Mouse (Mus musculus) naive thymus-derived CD4-positive, alpha-beta T cell, adult 2 months (primary cell): ENCODE measurements around the gene Rmi2.
A peak's percentile ranks its signal among the peaks of the same experiment; 100 is the strongest.
"Not testable (repeated sequence)": the region's sequence is repeated elsewhere in the genome, so short reads cannot be mapped to it uniquely, and the experiment has no call there.

Source experiments
- DNase-seq: peaks from one replicate; pipeline ENCODE4 v3.0.0-alpha.2; 2011; ENCODE audit warnings: low read depth

Rmi2 gene

DNA sequence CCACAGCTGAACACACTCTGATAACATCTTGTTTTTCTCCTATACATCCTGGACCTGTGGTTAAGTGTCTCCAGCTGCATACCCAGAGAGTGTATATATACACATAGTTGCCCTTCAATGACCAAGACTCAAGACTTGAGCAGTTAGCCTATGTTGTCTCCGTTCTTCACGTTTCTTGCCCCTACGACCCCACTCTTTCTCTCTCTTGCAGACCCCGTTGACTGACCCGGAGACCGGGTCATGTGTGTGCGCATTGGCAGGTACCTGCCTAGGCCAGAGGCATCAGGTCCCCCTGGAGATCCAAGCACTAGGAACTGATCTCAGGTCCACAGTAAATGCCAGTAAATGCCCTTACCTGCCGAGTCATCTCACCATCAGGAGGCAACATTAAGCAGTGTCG, 7.6 kb upstream of the Rmi2 start:
- DNase-seq, result no peak

DNA sequence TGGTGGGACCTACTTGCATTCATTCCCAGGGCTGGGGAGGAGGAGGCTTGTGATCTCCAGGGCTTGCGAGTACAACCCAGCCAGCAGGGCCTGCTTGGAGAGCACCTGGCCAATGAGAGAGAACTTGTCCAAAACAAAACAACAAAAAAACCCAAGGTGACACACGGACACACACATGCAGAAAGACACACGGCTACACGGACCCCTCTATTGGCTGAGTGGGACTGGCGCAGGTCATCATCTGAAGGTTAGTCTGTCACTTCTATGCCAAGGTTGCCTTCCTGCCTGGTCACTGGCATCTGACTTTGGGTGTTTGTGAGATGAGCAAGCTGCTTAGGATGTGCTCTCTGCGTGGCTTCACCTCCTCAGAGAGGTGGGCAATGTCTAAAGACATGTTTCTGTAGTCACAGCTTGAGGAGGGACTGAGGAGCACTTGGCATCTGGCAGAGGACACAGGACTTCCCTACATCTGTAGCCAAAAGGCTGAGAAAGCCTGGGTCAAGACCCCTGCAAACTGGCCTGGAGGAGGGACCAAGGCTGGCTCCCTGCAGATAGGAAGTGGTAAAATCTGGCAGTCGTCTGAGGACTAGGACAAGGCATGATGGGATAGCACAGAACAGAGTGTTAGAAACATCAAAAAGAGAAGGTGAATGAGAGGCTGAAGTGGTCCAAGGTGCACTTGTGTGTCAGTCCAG, 6.9 kb upstream of the Rmi2 start:
- DNase-seq, result no peak

DNA sequence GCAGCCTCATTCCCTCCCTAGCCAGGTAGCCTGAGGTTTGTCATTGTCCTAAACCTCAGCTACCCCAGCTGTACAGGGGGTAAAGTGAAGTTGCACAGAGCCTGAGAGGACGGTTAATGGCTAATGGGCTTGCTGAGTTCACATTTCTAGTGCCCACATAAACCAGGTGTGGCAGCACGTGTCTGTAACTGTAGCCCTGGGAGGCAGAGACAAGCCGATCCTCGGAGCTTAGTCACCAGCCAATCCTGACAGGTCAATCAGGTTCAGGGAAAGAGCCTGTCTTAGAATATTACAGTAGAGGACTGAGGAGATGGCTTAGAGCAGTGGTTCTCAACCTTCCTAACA, 6.4 kb upstream of the Rmi2 start:
- no peak for DNase-seq

DNA sequence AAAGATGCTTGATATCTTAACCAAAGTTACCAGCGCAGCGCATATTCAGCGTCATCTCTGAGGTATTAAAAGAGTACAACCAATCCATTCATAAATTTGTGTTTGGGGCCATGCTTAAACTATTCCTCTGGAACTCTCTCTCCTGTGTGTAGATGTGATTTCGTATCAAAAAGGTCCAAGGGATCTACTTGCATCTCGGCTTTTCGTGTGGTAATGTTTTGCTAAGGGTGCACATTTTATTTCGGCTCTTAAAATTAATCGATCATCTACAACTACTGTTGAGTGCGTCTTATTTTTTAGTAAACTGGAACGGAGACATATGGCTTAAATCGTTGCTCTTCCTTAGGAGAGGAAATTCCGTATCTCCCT, 333 bp upstream of the Rmi2 start:
- no peak for DNase-seq

DNA sequence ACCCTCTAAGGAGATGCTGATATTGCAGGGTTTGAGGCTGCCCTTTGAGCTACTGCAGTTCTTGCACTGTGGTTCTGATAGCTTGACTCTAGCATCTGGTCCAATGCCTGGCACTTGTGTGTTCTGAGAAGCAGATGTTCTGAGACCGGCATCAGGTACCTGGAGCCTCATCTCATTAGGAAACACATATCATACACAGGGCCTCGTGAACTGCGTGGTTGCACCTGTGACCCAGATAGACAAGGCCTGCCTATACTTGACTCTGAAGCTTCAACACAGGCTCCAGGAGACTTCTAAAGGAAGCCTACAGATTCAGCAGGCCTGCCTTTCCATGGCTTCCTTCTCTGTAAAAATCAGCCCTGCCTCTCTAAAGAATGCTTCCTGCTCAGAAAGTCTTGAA, 1.5 kb downstream of the Rmi2 start:
- no peak for DNase-seq

DNA sequence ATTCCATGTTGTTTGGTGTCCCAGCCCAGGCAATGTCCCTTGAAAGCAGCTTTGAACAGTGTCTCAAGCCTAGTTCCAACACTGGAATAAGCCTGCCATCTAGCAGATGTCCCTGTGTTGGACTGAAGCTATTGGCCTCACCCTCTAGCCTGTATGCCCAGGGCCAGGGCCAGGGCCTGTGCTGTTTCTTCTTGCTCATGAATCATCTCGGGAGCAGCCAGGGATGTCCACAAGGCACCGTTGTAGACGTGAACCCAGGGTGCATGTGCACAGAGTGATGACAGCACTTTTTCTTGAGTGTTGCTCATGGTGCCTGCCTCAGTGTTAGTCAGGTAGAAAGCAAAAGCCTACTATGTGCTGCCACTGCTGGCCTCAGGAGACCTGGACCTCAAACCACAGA, 2.4 kb downstream of the Rmi2 start:
- DNase-seq, result no peak

DNA sequence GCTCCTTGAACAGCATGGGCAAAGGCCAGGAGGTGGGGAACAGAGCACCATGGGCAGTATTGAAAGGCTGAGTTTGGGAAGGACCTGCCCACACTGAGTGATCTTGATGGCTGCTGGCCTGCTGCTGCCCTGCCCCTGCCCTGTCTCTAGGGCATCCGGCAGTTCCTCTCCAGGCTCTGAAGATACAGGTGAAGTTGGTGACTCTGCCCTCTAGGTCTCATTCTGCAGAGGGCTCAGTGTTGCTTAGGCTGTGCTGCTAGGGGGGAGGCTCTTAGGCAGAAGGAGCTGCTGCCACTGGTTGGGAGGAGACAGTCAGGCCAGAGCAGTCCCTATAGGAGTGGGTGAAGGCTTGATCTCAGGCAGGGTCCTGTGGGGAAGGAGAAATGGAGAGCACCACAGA, 3.0 kb downstream of the Rmi2 start:
- peak; percentile 43 for DNase-seq

DNA sequence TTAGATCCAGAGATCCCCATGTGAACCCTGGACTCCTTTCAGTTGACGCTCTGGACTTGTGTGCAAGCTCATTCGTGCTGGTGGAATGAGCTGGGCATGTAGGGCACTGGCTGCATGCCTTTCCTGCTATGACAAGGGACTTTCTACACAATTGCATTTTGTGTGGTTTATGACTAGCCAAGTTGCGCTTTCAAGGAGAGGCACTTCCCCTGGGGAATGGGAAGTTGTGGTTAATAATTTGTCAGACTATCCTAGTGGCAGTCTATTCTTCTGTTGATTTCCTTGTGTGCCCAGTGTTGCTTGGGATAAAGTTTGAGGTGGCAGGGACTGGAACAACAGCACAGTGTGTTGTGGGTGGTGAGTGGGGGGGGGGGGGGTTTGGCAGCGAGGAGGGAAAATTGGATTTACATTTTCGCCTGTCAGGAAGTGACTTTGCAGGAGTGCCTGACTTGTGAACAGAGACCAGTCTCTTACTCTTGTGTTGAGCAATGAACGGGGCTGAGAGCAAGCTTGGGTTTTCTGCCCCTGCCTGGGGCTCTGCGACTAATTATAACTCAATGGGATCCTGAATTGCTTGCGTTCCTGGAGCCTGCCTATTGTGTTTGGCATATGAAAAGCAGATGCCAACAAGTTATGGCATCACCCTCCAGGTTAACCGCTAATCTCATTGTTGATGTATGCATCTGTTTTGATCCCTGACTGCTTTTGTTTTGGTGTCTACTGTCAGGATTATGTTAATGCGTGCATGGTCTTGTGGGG, 3.8 kb downstream of the Rmi2 start:
- DNase-seq, result peak; percentile 21

DNA sequence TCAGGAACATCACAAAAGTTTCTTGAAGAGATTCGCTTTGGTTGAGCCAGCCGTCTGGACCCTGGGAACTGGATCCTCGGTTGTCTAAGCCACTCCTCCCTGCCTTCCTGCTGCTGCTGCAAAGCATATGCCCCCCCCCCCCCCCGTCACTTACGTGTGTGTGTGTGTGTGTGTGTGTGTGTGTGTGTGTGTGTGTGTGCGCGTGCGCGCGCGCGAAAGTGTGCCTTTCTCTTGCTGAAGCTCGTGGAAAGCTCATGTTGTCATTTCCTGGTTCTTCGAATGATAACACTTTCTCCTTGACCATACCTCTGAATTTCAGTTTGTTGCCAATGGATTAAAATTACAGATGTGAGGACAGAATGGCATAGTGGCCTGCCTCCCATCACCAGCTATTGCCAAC, 5.2 kb downstream of the Rmi2 start:
- peak; percentile 67 for DNase-seq

DNA sequence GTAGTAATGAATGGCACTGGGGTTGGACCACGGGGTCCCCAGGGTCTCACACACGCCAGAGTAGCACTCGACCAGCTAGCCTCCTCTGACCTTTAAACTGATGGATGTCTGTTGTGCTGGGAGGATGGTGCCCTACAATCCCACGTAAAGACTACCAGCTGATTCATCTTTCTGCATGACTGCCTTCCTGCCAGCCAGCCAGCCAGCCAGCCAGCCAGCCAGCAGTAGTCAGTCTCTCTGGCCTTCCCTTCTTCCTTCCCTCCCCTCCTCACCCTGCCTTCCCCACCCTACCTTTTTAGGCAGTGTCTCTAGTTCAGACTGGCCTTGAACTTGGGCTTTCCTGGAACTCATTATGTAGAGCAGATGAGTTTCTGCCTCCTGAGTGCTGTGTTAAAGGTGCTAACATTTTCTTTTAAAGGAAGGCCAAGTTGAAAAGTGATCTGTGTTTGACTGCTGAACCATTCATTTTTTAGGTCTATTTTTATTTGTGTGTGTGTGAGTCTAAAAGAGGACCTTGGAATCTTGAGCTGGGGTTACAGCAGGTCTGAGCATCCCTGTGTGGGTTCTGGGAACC, 7.5 kb downstream of the Rmi2 start:
- DNase-seq, result peak; percentile 25

DNA sequence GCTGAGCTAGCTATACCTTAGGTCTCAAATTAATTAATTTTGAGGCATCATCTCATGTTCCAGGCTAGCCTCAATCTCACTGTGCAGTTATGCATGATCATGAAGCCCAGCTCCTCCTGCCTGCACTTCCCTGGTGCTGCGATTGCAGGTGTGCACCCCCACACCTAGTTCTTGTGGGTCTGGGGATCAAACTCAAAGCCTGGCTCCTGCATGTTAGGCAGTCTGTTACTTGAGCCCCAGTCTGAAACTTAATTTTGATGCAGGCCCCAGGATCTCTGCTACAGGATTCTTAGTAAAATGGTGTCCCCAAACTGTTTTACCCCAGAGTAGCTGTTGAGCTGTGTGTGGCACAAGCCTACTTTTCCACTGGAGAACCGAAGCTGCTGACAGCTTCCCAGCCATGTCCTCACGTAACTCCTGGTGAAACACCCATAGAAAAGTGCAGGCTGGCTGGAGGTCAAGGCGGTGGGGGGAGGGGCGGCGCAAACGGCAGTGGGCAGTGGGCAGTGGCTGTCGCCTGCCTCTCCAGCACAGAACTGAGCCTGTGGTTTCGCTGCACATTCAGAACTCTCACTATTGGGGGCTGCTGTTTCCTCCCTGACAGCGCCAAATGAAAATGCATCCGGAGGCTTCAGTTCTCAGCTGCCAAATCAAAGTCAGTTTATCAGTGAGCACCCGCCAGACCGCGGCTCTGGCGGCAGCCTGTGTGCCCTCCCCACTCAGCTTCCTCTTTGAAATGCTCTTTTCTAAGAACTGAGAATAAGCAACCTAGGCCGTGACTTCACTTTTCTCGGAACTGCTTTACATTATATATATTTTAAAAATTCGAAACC, 8.8 kb downstream of the Rmi2 start:
- DNase-seq, result peak; percentile 84

DNA sequence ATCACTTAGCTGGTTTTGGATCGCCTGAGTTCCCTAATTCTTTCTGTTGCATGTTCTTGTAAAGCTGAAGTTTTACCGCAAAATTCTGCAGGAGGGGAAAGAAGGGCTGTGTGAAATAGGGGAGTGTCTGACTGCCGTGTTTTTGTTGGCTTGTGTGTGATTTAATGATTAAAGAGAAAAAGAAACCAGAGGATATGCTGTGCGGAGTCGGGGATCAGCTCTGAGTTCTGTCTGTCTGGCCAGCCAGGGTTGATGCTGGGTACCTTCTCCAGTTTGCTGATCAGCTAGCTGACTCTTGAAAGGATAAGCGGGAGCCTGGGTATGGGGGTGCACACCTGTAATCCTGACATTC, 9.4 kb downstream of the Rmi2 start:
- no peak for DNase-seq

DNA sequence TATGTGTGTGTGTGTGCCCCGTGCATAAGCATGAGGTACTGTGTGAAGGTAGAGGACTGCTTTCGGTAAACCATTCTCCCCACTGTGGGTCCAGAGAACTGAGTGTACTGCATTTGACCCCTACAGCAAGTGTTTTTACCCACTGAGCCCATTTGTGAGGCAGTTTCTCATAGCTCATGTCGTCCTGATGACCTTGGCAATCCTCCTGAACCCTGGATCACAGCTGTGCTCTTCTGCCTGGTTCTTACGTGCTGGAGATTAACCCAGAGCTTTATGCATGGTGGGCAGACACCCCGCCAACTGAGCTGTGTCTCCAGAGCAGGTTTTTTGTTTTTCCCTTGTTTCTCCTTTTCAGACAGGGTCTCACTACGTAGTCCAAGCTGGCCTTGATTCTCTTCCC, 11.1 kb downstream of the Rmi2 start:
- DNase-seq, result no peak

DNA sequence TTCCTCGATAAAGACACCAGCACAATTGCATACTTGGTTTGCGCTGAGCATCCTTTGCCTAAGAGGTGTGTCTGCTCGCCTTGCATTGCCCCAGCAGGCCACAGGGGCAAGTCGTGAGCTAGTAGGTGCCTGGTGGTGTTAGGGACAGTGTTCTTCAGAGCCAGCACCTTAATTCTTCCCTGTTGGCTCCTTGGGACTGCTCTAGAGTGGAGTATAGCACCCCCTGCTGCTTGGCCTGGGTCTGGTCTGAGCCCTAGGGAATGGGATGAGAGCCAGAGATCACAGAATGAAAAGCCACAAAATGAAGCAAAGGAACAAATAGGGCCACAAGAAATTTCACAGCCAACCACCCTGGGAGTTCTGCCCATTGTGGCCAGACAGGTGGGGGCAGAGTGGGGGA, 11.6 kb downstream of the Rmi2 start:
- peak; percentile 79 for DNase-seq

DNA sequence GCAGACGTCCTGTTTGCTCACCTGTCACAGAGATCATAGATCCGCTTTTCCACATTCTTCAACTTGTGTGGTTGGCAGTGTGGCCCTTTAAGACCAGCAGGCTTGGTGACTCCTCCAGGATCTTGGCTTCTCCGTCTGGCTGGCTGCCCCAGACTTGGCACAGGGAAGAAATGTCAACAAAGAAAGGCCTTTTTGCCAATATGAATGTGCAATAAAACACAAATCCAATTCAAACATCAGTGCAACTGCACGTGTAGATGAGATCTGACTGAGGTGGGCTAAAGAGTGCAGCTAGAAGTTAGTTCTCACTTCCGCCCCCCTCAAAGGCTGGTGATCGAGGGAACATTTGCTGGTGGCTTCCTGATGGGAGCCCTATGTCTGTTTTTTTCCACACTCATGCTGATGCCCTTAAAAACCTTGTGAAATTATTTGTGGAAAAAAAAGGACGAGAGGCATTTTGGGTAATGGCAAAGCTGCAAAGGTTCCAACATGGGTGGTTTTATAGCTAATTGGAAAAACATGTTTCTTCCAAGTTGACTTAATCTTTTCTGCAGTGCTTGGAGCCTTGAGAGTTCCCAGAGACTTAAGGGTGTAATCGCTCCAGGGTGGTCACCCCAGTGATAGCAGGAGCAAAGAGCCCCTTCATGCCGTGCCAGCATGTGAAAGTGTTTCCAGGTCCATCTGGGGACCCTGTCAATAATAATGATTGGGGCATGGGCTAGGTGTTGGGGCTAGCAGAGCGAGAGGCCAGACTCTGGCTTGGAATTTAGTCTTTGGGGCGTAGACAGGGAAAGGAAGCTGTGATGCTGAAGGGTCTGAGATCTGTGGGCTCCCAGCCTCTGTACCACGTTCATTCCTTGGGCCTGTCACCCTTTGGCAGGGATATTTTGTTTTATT, 15.4 kb downstream of the Rmi2 start:
- DNase-seq, result no peak

DNA sequence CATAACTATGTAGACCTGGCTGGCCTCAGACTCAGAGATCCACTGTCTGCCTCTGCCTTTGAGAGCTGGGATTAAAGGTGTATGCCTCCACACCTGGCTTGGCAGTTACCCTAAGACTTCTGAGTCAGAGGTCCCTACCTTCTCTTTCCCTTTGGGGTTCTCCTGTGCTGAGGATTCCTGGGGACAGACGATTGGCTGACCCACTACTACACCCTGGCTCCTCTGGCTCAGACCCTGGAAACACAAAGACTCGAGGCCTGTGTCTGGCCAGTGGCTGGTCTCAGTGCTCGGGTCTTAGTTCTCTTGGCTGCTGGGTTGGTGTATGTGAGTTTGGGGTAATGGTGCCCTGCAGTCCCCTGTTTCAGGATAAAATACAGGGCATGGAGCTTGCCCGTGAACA, 16.0 kb downstream of the Rmi2 start:
- DNase-seq, result no peak

DNA sequence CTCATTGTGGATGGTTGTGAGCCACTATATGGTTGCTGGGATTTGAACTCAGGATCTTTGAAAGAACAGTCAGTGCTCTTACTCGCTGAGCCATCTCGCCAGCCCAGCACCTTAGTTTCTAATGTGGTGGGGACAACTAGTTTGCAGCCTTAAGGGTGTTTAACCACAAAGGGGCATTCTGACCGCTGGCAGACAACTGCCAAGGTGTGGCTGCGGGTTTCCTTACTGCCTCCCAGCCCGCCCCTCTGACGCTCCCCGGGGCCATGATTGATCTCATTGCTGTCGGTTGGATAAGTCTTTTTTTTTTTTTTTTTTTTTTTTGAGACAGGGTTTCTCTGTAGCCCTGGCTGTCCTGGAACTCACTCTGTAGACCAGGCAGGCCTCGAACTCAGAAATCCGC, 17.4 kb downstream of the Rmi2 start:
- not testable (repeated sequence) for DNase-seq

DNA sequence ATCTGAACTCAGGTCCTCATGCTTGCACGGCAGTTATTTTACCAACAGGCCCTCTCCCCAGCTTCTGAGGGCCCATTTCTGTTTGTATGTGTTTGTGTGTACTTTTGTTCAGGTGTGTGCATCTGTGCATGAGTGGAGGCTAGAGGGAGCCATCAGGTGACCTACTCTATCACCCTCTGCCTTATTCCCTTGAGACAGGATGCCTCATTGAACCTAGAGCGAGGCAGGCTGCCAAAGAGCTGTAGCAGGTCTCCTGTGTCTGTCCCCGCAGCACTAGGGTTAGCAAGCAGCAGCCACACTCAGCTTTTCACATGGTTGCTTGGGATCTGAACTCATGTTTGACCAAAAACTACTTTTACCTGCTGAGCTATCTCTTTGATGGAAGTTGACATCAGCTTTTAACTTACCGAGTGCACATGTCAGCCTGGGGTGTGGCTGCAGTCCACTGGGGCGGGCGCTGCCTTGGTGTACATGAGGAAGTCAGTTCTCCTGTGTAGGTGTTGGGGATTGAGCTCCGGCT, 24.9 kb downstream of the Rmi2 start:
- DNase-seq, result no peak

DNA sequence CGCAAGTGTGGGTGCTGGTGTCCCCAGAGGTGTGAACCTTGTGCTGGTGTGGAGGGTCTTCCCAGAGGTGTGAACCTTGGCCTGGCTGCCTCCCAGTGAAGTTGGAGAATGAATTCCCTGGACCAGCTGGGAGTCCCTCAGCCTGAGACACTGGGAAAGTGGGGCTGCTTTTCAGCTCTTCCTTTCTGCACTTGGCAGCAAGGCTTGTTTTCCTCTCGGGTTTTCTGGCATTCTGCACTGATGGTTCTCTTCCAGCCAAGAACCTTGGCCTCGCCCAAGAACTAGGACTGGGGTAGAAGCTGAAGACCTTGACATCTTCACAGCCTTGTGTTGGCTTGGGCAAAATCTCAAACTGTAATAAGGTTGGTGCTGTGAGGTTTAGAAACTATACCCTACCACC, 26.5 kb downstream of the Rmi2 start:
- no peak for DNase-seq

DNA sequence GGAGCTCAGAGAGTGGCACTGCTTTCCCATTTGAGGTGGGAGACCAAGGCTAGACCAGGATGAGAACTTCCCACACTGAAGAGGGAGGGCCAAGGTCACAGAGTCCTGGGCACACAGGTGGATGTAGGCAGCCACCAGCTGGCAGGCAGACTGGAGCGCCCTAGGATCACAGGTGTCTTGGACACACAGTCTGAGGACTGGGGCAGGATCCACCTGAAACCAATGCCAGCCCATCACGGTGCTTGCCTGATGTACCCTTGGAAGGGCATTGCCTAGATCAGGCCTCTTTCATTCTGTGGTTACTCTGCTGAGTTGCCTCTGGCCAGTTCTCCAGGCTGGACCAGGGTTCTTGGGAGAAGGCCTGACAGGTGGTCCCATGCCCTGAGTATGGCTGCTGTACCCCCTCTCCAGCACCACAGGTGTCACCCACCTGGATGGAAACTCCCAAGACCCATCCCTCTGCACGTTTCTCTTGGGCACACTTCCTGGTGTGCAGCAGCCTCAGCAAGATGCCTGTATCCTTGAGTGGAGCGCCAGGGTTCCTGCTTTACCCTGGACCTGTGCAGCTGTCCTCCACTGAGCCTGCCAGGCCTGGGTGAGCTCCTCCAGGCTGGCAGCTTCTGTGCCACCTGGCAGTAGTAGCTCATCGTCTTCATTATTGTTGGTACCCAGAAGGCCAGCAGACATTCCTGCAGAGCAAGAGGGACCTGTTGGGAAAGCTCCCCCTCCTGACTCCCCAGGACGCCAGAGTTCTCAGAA, 30.2 kb downstream of the Rmi2 start:
- no peak for DNase-seq

DNA sequence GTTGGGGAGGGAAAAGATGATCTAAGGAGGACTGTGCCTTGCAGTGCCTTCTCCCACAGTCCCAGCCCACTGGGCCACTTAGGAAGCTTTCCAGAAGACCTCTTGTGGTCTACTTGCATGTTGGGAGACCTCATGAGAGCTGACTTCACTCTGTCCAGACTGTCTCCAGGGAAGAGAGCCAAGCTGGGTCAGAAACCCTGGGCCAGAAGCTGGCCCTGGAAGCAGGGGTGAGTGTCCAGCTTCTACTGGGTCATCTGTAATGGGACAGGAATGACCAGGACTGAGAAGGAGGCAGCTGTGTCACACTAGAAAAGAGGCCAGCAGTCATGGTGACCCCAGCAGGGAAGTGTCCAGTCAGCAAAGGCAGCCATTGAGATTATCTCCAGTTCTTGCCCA, 30.7 kb downstream of the Rmi2 start:
- DNase-seq, result no peak
